Mouse (Mus musculus) olfactory bulb, adult 2 months (tissue): ENCODE data around the gene Glb1l2. TPM values are rescaled to one million over a fixed set of nuclear protein-coding genes. Genes with fewer than 3 reads are reported as not detected.

Experiments used
- H3K27ac ChIP-seq: fragments of 200-500 bp; 2 replicates; pipeline ENCODE4 v1.5.1; 2012; ENCODE audit warnings: low read depth, low read length; ENCODE audit not compliant: insufficient read depth
- H3K4me1 ChIP-seq: fragments of 200-500 bp; 2 replicates; pipeline ENCODE4 v1.6.1; 2012; ENCODE audit warnings: low read length; ENCODE audit not compliant: control insufficient read depth, insufficient read depth
- H3K4me3 ChIP-seq: fragments of 200-500 bp; 2 replicates; pipeline ENCODE4 v1.5.1; 2012; ENCODE audit warnings: mild to moderate bottlenecking, low read depth, low read length, moderate library complexity; ENCODE audit not compliant: insufficient read depth
- CTCF ChIP-seq: fragments of 200-500 bp; IDR thresholded peaks from 2 replicates; pipeline ENCODE4 v1.5.1; 2012; ENCODE audit warnings: low read depth, mild to moderate bottlenecking, low read length, moderate library complexity; ENCODE audit not compliant: insufficient read depth
- POLR2A ChIP-seq: fragments of 200-500 bp; IDR thresholded peaks from 2 replicates; pipeline ENCODE4 v1.6.1; 2012; ENCODE audit warnings: mild to moderate bottlenecking, low read depth, low read length, moderate library complexity; ENCODE audit not compliant: insufficient read depth
- WGBS: fragments of 180-500 bp; shearing (Covaris S2); methylation state at CpG from one replicate; pipeline ENCODE4 v1.1.7; 2018; 5-methylcytosine and 5-hydroxymethylcytosine counted together
- polyA plus RNA-seq: library from polyadenylated mRNA; stranded (reverse); fragments of >200 nt; gene quantifications from 2 replicates; pipeline ENCODE4 v1.2.4, GENCODE M21; 2012; ENCODE audit warnings: low replicate concordance; ENCODE audit not compliant: missing spikeins, insufficient read depth, insufficient read length

Gene Glb1l2
- polyA plus RNA-seq, 1 experiment = not detected

GRCm38 (mm10) chr9:26778421-26778820 lies 27.8 kb downstream of the Glb1l2 start:
- H3K4me1 ChIP-seq = peaks cover 6% of the 10 kb centered on the region
- TF ChIP-seq POLR2A = no peak
- no peak for TF ChIP-seq CTCF
- no peak overlapping the region for H3K4me3 ChIP-seq
- H3K27ac ChIP-seq = no peak overlapping the region
- WGBS = 98% methylated on average over 7 of the region's 7 CpGs

DNA sequence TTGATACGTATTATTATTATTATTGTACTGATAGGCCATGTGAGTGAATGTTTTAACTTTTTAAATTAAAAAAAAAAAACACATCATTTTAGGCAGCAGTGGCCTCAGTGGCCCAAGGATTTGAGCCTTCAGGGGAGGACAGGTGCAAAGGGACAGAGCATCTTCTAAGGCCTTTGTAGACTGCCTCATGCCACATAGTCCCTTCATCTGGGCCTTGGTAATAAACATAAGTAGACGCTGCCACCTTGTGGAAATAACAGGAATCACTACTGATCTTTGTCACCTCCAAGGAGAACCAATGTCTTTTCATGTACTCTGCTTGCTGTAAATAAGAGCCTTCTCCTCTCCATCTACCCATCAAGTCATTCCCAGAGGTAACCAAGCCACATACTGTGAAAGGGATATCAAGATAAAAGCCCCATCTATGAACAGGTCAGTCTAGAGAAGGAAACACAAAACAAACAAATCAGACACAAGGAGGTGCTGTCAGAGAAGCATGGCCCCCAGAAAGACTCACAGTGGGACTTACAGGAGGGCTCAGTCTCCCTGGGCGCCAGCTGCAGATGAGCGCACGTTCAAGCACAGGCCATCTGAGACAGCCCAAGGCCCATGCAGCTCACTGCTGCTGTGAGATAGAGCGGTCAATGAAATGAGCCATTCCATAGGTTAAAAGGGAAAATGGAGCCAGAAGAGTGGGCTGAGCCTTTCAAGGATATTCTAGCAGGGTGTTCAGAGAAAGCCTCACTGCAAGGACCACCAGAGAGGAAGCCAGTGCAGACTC lies 30.0 kb downstream of the Glb1l2 start:
- WGBS = 63% methylated on average over 6 of the region's 6 CpGs
- no peak for TF ChIP-seq POLR2A
- TF ChIP-seq CTCF = no peak
- no peak overlapping the region for H3K27ac ChIP-seq
- no peak overlapping the region for H3K4me3 ChIP-seq
- H3K4me1 ChIP-seq = peaks cover 6% of the 10 kb centered on the region

GRCm38 (mm10) chr9:26775700-26776099 lies 30.6 kb downstream of the Glb1l2 start:
- H3K4me1 ChIP-seq = peaks cover 6% of the 10 kb centered on the region
- TF ChIP-seq POLR2A (no peak), CTCF (no peak)
- no peak overlapping the region for H3K27ac ChIP-seq
- WGBS = 83% methylated on average over 2 of the region's 2 CpGs
- H3K4me3 ChIP-seq = no peak overlapping the region

DNA sequence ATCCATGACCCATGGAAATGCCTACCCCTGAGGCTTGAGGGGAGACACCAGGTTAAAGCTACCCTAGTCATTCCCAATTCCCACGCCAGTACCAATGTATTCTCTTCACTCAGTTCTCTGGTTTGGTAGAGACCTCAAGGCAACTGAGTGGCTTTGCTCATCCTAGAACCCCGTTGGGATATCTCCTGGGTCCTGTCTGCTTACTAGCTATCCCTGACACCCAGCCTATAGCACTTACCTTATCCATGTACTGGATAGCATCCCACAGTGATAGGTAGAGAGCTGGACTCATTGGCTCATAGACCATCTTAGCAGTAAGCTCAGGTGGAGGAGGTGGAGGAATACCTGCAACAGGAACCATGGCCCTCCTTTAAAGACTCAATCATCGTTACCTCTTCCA lies 38.1 kb downstream of the Glb1l2 start:
- 96% methylated on average over 3 of the region's 3 CpGs for WGBS
- no peaks in the 10 kb centered on the region for H3K4me1 ChIP-seq
- TF ChIP-seq CTCF = no peak
- TF ChIP-seq POLR2A = no peak
- no peak overlapping the region for H3K27ac ChIP-seq
- H3K4me3 ChIP-seq = no peak overlapping the region

- no peak overlapping the region for H3K4me3 ChIP-seq
- 90% methylated on average over 6 of the region's 6 CpGs for WGBS
- TF ChIP-seq CTCF = no peak
- TF ChIP-seq POLR2A = no peak
- peaks cover 10% of the 10 kb centered on the region for H3K4me1 ChIP-seq
- H3K27ac ChIP-seq = no peak overlapping the region
These were observed 43.8 kb downstream of the Glb1l2 start for GRCm38 (mm10) chr9:26762477-26762876.

DNA sequence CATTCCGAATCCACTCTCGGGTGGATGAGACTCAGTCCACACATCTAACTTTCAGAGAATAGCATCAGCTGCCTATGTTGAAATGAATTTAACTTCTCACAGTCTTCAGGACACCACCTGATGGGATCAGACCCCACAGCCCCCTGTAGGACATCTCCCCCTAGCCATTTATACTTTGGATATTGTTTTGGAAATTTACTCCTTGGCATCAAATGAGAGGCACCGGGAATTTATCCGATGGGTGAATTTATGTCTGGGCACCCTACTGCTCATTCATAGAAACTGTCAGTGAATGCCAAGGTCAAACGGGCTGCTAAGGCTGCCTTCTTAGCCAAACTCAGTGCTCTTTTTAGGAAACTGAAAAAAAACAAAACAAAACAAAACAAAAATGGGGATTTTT lies 45.7 kb downstream of the Glb1l2 start:
- TF ChIP-seq CTCF (no peak), POLR2A (no peak)
- H3K4me1 ChIP-seq = peaks cover 10% of the 10 kb centered on the region
- WGBS = 56% methylated on average over 5 of the region's 5 CpGs
- H3K4me3 ChIP-seq = no peak overlapping the region
- H3K27ac ChIP-seq = no peak overlapping the region

DNA sequence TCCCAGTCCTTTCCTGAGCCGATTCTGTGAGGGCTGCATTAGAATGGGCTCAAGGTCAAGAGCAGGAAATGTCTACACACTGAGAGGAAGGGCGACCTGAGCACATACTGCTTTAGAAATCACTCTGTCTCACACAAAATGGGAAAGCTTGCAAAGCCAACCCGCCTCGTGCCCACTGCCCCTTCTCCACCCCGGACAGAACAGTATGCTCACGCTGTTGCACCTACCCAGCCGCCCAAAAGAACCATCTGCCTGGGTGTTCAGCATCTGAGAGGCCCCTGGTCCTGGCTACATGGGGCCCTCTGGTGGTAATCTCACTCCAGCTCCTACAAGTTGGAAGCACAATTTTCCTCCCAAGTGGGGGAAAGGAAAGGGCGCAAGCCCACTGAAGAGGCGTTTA lies 46.2 kb downstream of the Glb1l2 start:
- 34% methylated on average over 9 of the region's 9 CpGs for WGBS
- Histone ChIP-seq H3K4me1 (peaks cover 10% of the 10 kb centered on the region), H3K27ac (no peak overlapping the region), H3K4me3 (no peak overlapping the region)
- TF ChIP-seq POLR2A = no peak
- peak; percentile 66 for TF ChIP-seq CTCF

GRCm38 (mm10) chr9:26748893-26749292 lies 57.4 kb downstream of the Glb1l2 start:
- H3K4me1 ChIP-seq = peaks cover 6% of the 10 kb centered on the region
- TF ChIP-seq CTCF = no peak
- no peak for TF ChIP-seq POLR2A
- H3K27ac ChIP-seq = no peak overlapping the region
- no peak overlapping the region for H3K4me3 ChIP-seq
- 56% methylated on average over 4 of the region's 4 CpGs for WGBS

GRCm38 (mm10) chr9:26747121-26747520 lies 59.1 kb downstream of the Glb1l2 start:
- no peak for TF ChIP-seq CTCF
- TF ChIP-seq POLR2A = no peak
- no peak overlapping the region for H3K27ac ChIP-seq
- peaks cover 9% of the 10 kb centered on the region for H3K4me1 ChIP-seq
- 73% methylated on average over 4 of the region's 4 CpGs for WGBS
- no peak overlapping the region for H3K4me3 ChIP-seq

- Histone ChIP-seq H3K4me1 (peaks cover 9% of the 10 kb centered on the region; the same call in 1 of the 2 replicates), H3K27ac (no peak overlapping the region), H3K4me3 (no peak overlapping the region)
- TF ChIP-seq POLR2A = no peak
- TF ChIP-seq CTCF = no peak
- 62% methylated on average over 3 of the region's 3 CpGs for WGBS
These were observed 63.5 kb downstream of the Glb1l2 start for GRCm38 (mm10) chr9:26742817-26743216.

GRCm38 (mm10) chr9:26737116-26737515 lies 69.2 kb downstream of the Glb1l2 start:
- TF ChIP-seq POLR2A (no peak), CTCF (no peak)
- peaks cover 14% of the 10 kb centered on the region for H3K4me1 ChIP-seq
- H3K27ac ChIP-seq = no peak overlapping the region
- no peak overlapping the region for H3K4me3 ChIP-seq
- 70% methylated on average over 5 of the region's 5 CpGs for WGBS
